Mouse (Mus musculus) embryonic fibroblast, embryonic 13.5 days (primary cell): ENCODE results near the gene Acly.

Experiments used
- CTCF ChIP-seq: IDR thresholded peaks from 2 replicates; pipeline ENCODE4 v1.5.1; 2011; ENCODE audit warnings: mild to moderate bottlenecking, control low read depth, low read length, moderate library complexity, borderline replicate concordance; ENCODE audit not compliant: insufficient read depth
- POLR2A ChIP-seq: IDR thresholded peaks from 2 replicates; pipeline ENCODE4 v1.6.1; 2011; ENCODE audit warnings: low read depth, mild to moderate bottlenecking, control low read depth, low read length, moderate library complexity

DNA sequence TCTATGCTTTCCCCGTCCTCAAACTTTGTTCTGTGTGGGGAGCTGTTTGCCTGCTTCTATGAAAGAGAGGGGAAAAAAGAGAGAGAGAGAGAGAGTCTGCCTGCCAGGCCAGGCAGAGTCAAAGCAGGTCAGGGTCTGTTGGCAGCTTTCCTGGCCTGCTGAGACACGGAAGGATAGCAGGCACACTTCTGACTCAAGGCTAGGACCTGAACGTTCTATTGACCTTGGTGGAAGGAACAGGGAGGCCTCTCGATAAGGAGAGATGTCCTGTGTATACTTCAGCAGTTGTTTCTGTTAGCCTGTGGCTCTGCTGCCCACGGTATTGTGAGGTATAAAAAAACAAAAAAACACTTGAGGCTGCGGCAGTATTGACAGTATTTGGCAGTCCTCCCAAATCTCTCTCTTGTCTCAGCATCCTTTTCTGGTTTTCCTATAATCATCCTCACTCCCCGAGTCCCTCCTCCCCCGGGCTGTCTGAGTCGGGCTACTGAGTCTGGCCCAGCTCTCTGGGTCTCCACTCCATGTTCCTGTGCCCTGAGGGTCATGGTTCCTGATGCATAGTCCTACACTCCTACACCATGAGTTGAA, 99.1 kb downstream of the Acly start:
- TF ChIP-seq CTCF: no peak
- no peak for TF ChIP-seq POLR2A
